Mouse (Mus musculus) kidney, adult 2 months (tissue): ENCODE measurements at regions not wholly inside any gene's neighbourhood (a gene's known extent, or its start where the extent isn't known, plus 50 kb on each side); places are given as distances from the start of the nearest gene placed in this dataset.

Source experiments
- CTCF ChIP-seq: fragments of 200-500 bp; conservative IDR thresholded peaks from 2 replicates; pipeline ENCODE4 v1.5.1; 2011; ENCODE audit warnings: low read depth, mild to moderate bottlenecking, control low read depth, low read length, moderate library complexity, mixed read lengths; ENCODE audit not compliant: insufficient read depth, insufficient read length
- POLR2A ChIP-seq: fragments of 200-500 bp; IDR thresholded peaks from one replicate; pipeline ENCODE4 v1.6.1; 2011; ENCODE audit warnings: low read depth, low read length, control low read depth

DNA sequence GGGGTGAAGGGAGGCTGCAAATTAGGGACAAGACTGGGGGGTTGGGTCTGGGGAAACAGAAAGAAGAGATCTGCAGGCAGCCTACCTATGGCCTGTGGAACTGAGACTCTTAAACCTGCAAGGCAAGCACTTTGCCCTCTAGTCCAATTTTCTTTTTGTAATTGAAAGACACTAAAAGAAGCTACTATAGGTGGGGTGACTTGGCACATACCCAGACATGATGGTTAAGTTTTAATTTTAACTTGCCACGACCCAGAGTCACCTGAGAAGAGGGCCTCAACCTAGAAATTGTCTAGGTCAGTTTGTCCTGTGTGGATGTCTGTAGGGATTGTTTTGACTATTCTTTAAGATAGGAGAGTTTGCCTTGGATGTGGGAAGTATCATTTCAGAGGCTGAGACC is 70.6 kb upstream of the Ednra start:
- no peak for TF ChIP-seq CTCF
- TF ChIP-seq POLR2A, result no peak
